Mouse (Mus musculus): Measurements from ENCODE around the gene Ptgdr2. TPM values are rescaled to one million over a fixed set of nuclear protein-coding genes. Genes with fewer than 3 reads are reported as not detected.

Gene Ptgdr2
- total RNA-seq, 2 experiments from 2014 or later, result not detected

DNA sequence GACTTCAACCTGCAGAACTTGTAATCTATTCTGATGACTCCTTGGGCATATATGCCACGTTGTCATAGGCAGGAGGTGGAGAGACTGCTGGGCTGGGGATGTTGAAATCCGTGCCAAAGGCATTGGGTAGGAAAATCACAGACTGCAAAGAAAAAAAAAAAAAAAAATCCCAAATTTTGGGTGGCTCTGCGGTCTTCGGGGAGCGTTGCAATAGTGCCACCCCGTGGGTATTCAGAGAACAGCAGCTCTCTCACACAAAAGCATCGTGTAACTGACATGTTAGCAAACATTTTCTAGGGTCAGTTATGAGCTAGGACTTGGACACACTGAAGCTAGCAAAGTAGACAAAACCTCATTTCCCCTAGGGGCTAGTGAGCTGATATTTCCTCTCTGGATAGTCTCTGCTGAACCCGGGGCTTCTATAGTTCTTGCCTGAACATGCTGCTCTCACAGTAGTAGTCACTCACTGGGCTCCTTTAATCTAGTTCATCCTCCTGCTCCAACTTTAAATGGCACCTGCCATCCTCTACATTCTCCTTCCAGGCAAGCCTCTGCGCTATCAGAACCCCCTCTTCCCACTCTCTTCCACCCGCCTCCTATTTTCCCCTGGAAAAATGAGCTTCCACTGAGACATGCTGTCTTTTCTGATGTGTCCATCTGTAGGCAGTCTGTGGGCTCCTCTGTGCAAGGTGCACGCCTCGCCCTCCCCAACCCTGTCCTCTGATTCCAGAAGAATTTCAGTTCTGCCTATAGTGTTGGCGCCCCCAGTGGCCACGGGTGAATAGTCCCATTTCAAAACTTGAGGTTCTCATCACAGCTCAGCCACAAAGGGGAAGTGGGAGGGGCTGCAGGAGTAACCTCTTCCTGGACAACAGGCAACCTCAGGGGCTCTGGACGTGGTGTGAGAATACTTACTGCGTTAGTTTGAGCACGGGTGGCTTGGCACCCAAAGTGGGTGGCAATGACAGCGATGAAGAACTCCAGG, 42.5 kb downstream of the Ptgdr2 start:
- peak; percentile 81 for DNase-seq

GRCm38 (mm10) chr19:10980210-10980609, 43.2 kb downstream of the Ptgdr2 start:
- DNase-seq, result no peak

DNA sequence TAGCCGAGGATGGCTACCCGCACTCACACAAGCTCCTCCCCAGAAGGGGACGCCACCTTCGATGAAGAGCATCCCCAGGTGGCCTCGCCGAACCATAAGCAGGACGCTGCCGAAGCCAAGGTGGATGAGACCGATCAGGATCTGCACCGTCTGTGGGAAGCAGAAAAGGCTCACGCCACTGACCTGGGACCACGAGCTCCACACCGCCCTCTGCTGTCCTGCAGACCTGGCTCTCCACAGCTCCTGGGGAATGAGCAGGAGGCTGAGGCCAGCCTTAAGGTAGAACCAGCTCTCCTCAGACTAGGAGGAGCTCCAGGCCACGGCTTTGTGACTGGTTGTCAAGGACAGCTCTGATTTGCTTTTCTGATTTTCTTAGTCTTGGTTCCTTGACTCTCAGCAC, 46.2 kb downstream of the Ptgdr2 start:
- DNase-seq, result peak; percentile 70

DNA sequence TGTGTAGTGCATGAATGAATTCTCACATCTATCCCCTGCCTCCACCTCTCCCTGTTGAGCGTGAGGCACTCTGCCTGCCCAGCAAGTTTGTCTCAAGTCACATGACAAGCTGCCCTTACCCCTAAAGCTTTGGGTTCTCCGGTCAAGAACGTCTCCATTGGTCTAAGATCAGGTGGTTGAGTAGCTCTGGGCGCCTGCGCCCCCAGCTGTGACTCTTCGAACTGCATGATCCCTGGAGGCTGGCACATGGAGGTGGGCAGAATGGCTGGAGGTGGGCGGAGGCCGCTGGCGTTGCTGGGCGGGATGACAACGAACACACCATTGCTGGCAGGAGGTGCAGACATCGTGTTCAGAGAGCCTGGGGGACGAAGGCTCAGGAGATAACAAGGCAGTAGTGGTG, 47.6 kb downstream of the Ptgdr2 start:
- no peak for DNase-seq

GRCm38 (mm10) chr19:10985889-10986288, 48.9 kb downstream of the Ptgdr2 start:
- no peak for DNase-seq

- DNase-seq, result no peak
Measured at GRCm38 (mm10) chr19:10988563-10988962, 51.6 kb downstream of the Ptgdr2 start.

DNA sequence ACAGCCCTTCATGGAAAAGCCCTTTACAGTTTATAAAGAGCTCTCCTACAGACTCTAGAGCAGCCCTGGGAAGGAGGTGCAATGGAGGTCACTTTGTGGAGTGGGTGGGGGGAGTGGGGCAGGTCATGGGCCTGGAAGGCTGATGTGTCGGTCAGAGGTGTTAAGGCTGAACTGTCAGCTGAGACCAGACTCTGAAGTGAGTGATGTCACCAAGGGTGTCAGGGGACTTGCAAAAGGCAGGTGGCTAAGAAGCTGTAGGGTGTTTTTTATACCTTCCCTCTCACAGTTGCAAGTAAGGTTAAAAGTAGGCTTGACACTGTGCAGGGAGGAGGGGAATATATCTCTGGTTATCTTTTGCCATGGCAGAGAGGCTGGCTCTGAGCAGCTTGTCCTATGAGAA, 53.8 kb downstream of the Ptgdr2 start:
- no peak for DNase-seq

GRCm38 (mm10) chr19:10991911-10992310, 55.0 kb downstream of the Ptgdr2 start:
- DNase-seq, result no peak

Other genes with a start within 250 kb of the Ptgdr2 start
- 10 to 100 TPM; 18.9 to 21.5 TPM for gene Vps37c, start 248.4 kb upstream of the Ptgdr2 start, total RNA-seq (2021)
- gene Cd5, start 198.2 kb upstream of the Ptgdr2 start, total RNA-seq (2021), result 1 to 10 TPM; 2.5 to 2.8 TPM
- 1 to 10 TPM; 2.3 to 4.1 TPM for gene Cd6, start 107.1 kb upstream of the Ptgdr2 start, total RNA-seq (2021)
- gene Slc15a3, start 97.4 kb upstream of the Ptgdr2 start, total RNA-seq (2021), result 1 to 10 TPM; 3.2 to 3.5 TPM
- 10 to 100 TPM; 22.3 to 23.1 TPM for gene Tmem132a, start 67.2 kb upstream of the Ptgdr2 start, total RNA-seq (2021)
- gene Tmem109, start 55.2 kb upstream of the Ptgdr2 start, total RNA-seq (2021), result 10 to 100 TPM; 84.0 to 93.2 TPM
- 100 to 1,000 TPM; 124 to 163 TPM for gene Prpf19, start 41.9 kb upstream of the Ptgdr2 start, total RNA-seq (2021)
- gene Zp1, start 16.5 kb upstream of the Ptgdr2 start, total RNA-seq (2021), result not detected
- gene Ccdc86, start 12.1 kb downstream of the Ptgdr2 start, total RNA-seq (2021), result 10 to 100 TPM; 11.2 to 14.4 TPM
- gene Ms4a10, start 37.5 kb downstream of the Ptgdr2 start, total RNA-seq (2021), result 1 to 10 TPM; 2.8 to 3.9 TPM
- gene Ms4a15, start 56.1 kb downstream of the Ptgdr2 start, total RNA-seq (2021), result not detected
- gene Ms4a18, start 80.9 kb downstream of the Ptgdr2 start, total RNA-seq (2021), result not detected
- gene Ms4a8a, start 143.9 kb downstream of the Ptgdr2 start, total RNA-seq (2021), result 1 to 10 TPM; 1.2 to 2.3 TPM
- gene 1700017D01Rik, start 193.7 kb downstream of the Ptgdr2 start, total RNA-seq (2021), result not detected
- gene 1700025F22Rik, start 228.2 kb downstream of the Ptgdr2 start, total RNA-seq (2021), result not detected

Measured in adrenal gland, postnatal 10 days (tissue).